Mouse (Mus musculus): ENCODE data around the gene R3hdm4. TPM values are rescaled to one million over a fixed set of nuclear protein-coding genes. Genes with fewer than 3 reads are reported as not detected.

Gene R3hdm4
- polyA plus RNA-seq, 1 experiment from 2014 or later: 104 TPM

- ATAC-seq (replicated peaks; ENCODE audit: low FRiP score) (no peak), DNase-seq (ENCODE audit: low spot score) (no peak)
- Histone ChIP-seq H3K9me3 (ENCODE audit: control insufficient read depth, low read length) (no peaks in the 10 kb centered on the region), H3K4me2 (peak overlapping the region; percentile 98), H3K4me3 (ENCODE audit: low read depth, low read length) (peak overlapping the region; percentile 6; the same call in 1 of the 2 replicates), H3K27me3 (replicated peaks; ENCODE audit: control insufficient read depth, insufficient read depth, low read length) (no peaks in the 10 kb centered on the region), H3K9ac (ENCODE audit: low read depth, low read length) (no peak overlapping the region), H3K4me1 (replicated peaks; ENCODE audit: control insufficient read depth, insufficient read depth, low read length) (peaks cover 57% of the 10 kb centered on the region), H3K36me3 (ENCODE audit: control insufficient read depth, insufficient read depth, low read length) (peaks cover 17% of the 10 kb centered on the region), H3K27ac (ENCODE audit: low read depth, low read length) (peak overlapping the region; percentile 97)
- 87% methylated on average over 18 of the region's 18 CpGs for WGBS
Observed at GRCm38 (mm10) chr10:79929967-79930825, 9.2 kb upstream of the R3hdm4 start.

DNA sequence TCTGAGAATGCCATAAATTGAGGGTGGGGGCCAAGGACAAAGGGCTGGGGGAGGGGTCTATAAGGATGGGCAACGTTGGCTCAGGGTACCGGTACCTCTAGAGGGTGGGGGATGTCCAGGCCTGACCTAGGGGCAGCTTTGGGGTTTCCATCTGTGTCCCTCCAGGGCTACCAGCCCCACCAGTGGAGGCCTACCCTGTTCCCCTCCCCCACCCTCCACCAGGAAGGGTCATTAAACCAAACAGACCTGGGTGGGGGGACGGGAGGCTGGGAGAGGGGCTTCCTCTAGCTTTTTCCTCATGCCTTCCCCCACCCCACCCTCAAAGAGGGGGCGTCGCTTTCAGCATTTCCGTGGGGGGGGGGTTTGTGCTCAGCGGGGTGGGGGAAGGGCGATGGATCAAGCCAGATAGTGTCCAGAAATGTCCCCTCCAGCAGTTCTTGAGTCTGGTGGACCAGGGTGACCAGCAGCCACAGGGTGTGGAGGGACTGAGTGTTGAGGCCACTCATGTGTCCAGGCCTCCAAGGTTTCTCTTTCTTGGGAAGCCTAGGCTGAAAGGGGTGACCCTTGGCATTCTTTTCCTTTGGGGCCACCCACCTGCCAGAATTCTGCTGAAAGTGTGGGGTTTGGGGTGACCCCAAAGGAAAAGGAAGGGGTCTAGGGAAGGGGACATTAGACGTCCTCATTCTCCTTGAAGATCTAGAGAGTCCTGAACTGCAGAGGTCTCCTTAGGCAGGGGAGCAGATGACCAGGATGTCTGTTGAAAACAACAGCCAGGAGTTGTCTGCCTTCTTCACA lies 8.1 kb upstream of the R3hdm4 start:
- Histone ChIP-seq H3K4me2 (peak overlapping the region; percentile 98), H3K4me1 (replicated peaks; ENCODE audit: control insufficient read depth, insufficient read depth, low read length) (peaks cover 52% of the 10 kb centered on the region), H3K9ac (ENCODE audit: low read depth, low read length) (peak overlapping the region; percentile 92), H3K27ac (ENCODE audit: low read depth, low read length) (peak overlapping the region; percentile 97), H3K9me3 (ENCODE audit: control insufficient read depth, low read length) (no peaks in the 10 kb centered on the region), H3K27me3 (replicated peaks; ENCODE audit: control insufficient read depth, insufficient read depth, low read length) (no peaks in the 10 kb centered on the region), H3K4me3 (ENCODE audit: low read depth, low read length) (peak overlapping the region; percentile 96), H3K36me3 (ENCODE audit: control insufficient read depth, insufficient read depth, low read length) (peaks cover 13% of the 10 kb centered on the region)
- ATAC-seq (replicated peaks; ENCODE audit: low FRiP score): no peak
- DNase-seq (ENCODE audit: low spot score): no peak
- 19% methylated on average over 9 of the region's 9 CpGs for WGBS

GRCm38 (mm10) chr10:79928030-79928694 lies 7.2 kb upstream of the R3hdm4 start:
- H3K9ac ChIP-seq (ENCODE audit: low read depth, low read length): peak overlapping the region; percentile 92
- WGBS: under 1% methylated on average over 29 of the region's 29 CpGs
- H3K27me3 ChIP-seq (replicated peaks; ENCODE audit: control insufficient read depth, insufficient read depth, low read length): 0 out of 2 replicates have a peak, but pooled peaks cover under 1% of the 10 kb centered on the region
- peak overlapping the region; percentile 97 for H3K27ac ChIP-seq (ENCODE audit: low read depth, low read length)
- H3K4me1 ChIP-seq (replicated peaks; ENCODE audit: control insufficient read depth, insufficient read depth, low read length): peaks cover 44% of the 10 kb centered on the region
- peak; percentile 72 for DNase-seq (ENCODE audit: low spot score)
- H3K9me3 ChIP-seq (ENCODE audit: control insufficient read depth, low read length): no peaks in the 10 kb centered on the region
- peak overlapping the region; percentile 96 for H3K4me3 ChIP-seq (ENCODE audit: low read depth, low read length)
- peak overlapping the region; percentile 98 for H3K4me2 ChIP-seq
- ATAC-seq (replicated peaks; ENCODE audit: low FRiP score): no peak
- peaks cover 10% of the 10 kb centered on the region for H3K36me3 ChIP-seq (ENCODE audit: control insufficient read depth, insufficient read depth, low read length)

- ATAC-seq (replicated peaks; ENCODE audit: low FRiP score) (peak; percentile 45), DNase-seq (ENCODE audit: low spot score) (peak; percentile 81)
- Histone ChIP-seq H3K4me1 (replicated peaks; ENCODE audit: control insufficient read depth, insufficient read depth, low read length) (peaks cover 37% of the 10 kb centered on the region), H3K9ac (ENCODE audit: low read depth, low read length) (peak overlapping the region; percentile 92), H3K27me3 (replicated peaks; ENCODE audit: control insufficient read depth, insufficient read depth, low read length) (peaks cover 5% of the 10 kb centered on the region), H3K4me2 (peak overlapping the region; percentile 98), H3K27ac (ENCODE audit: low read depth, low read length) (peak overlapping the region; percentile 97), H3K9me3 (ENCODE audit: control insufficient read depth, low read length) (no peaks in the 10 kb centered on the region), H3K36me3 (ENCODE audit: control insufficient read depth, insufficient read depth, low read length) (peaks cover 10% of the 10 kb centered on the region), H3K4me3 (ENCODE audit: low read depth, low read length) (peak overlapping the region; percentile 96)
- whole genome bisulfite sequencing: 0% methylated on average over 54 of the region's 54 CpGs
Observed at GRCm38 (mm10) chr10:79927324-79928029, 6.5 kb upstream of the R3hdm4 start.

- under 1% methylated on average over 63 of the region's 63 CpGs for WGBS
- H3K9me3 ChIP-seq (ENCODE audit: control insufficient read depth, low read length): no peaks in the 10 kb centered on the region
- H3K4me1 ChIP-seq (replicated peaks; ENCODE audit: control insufficient read depth, insufficient read depth, low read length): peaks cover 34% of the 10 kb centered on the region
Observed at GRCm38 (mm10) chr10:79926491-79927323, 5.7 kb upstream of the R3hdm4 start, which contains the start of gene Arid3a. Gene Arid3a (plus strand): TSS chr10:79927043.

DNA sequence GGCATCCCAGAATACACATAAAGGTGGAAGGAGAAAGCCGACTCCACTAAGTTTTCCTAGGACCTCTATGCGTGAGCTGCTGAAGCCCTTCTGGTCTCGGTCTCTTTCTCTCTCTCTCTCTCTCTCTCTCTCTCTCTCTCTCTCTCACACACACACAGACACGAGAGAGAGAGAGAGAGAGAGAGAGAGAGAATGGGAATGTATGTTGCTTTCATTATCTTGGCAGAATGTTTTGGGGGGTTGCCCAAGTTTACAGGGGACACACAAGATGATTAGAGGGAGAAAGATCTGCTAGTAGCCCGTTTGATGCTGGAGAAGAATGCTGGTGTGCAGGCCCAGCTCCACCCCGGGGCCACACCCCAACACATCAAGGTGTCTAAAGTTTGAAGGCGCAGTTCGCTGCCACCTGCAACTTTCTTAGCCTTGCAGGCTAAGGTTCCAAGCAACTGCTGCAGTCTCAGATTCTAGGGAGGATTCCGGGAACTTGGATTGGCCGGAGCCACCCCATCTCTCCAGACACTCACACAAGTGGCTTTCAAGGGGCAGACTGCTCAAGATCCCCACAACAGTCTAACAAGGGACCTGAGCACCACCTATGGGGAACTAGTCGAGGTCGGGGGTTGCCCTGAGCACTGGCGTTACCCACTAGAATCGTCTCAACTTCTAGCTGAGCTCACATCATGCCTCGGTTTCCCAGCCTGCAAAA lies 4.9 kb upstream of the R3hdm4 start:
- H3K4me2 ChIP-seq: peak overlapping the region; percentile 98
- 11% methylated on average over 15 of the region's 15 CpGs for WGBS
- H3K27me3 ChIP-seq (replicated peaks; ENCODE audit: control insufficient read depth, insufficient read depth, low read length): peaks cover 20% of the 10 kb centered on the region
- DNase-seq (ENCODE audit: low spot score) (no peak), ATAC-seq (replicated peaks; ENCODE audit: low FRiP score) (peak; percentile 3; the same call in 1 of the 2 replicates)
- peak overlapping the region; percentile 92 for H3K9ac ChIP-seq (ENCODE audit: low read depth, low read length)
- H3K36me3 ChIP-seq (ENCODE audit: control insufficient read depth, insufficient read depth, low read length): peaks cover under 1% of the 10 kb centered on the region; the same call in 1 of the 2 replicates
- peak overlapping the region; percentile 96 for H3K4me3 ChIP-seq (ENCODE audit: low read depth, low read length)
- H3K4me1 ChIP-seq (replicated peaks; ENCODE audit: control insufficient read depth, insufficient read depth, low read length): peaks cover 37% of the 10 kb centered on the region
- peak overlapping the region; percentile 97 for H3K27ac ChIP-seq (ENCODE audit: low read depth, low read length)
- H3K9me3 ChIP-seq (ENCODE audit: control insufficient read depth, low read length): no peaks in the 10 kb centered on the region

More at GRCm38 (mm10) chr10:79926491-79927323, 5.7 kb upstream of the R3hdm4 start, which contains the start of gene Arid3a:
- H3K36me3 ChIP-seq (ENCODE audit: control insufficient read depth, insufficient read depth, low read length): peaks cover 3% of the 10 kb centered on the region; the same call in 1 of the 2 replicates
- H3K27ac ChIP-seq (ENCODE audit: low read depth, low read length): peak within 1 kb of the TSS; percentile 97
- H3K9ac ChIP-seq (ENCODE audit: low read depth, low read length): peak within 1 kb of the TSS; percentile 92
- peak within 1 kb of the TSS; percentile 98 for H3K4me2 ChIP-seq
- ATAC-seq (replicated peaks; ENCODE audit: low FRiP score): peak; percentile 75
- peaks cover 12% of the 10 kb centered on the region for H3K27me3 ChIP-seq (replicated peaks; ENCODE audit: control insufficient read depth, insufficient read depth, low read length)
- DNase-seq (ENCODE audit: low spot score): peak; percentile 93
- H3K4me3 ChIP-seq (ENCODE audit: low read depth, low read length): peak within 1 kb of the TSS; percentile 96
